Mouse (Mus musculus): ENCODE data around the gene Gmcl1.

DNA sequence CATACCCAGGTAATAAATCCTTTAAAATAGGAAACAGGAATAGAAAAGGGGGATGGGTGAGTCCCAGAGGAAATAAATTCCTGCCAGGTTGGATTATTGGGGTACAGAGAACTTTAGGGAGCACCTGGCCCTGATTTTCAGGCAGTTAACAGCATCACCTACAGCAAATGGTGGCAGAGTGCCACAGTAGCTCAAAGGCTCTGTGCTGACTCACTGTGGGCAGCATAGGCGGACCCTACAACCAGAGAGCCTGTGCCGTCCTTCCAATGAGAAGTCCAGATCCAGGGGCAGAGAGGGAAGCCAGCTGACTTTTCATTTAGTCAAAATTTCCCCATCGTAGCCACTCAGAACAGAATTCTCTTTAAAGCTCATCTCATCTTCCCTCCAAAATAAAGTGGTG lies 44.0 kb upstream of the Gmcl1 start:
- TF ChIP-seq USF1 (IDR thresholded peaks at IDR 0.05; ENCODE audit: low read depth) (no peak), CTCF (IDR thresholded peaks at IDR 0.05; ENCODE audit: control insufficient read depth, insufficient read depth, insufficient read length) (no peak), FOSL1 (IDR thresholded peaks at IDR 0.05; ENCODE audit: insufficient read depth, low read length, poor library complexity, severe bottlenecking) (no peak), MAX (IDR thresholded peaks at IDR 0.05) (no peak), CEBPB (IDR thresholded peaks at IDR 0.05; ENCODE audit: low read depth) (no peak), MYOG (IDR thresholded peaks at IDR 0.05; ENCODE audit: control insufficient read depth, extremely low read depth, insufficient read length) (no peak), MYOD1 (IDR thresholded peaks at IDR 0.05; ENCODE audit: control insufficient read depth, insufficient read length, low read depth) (no peak)

All from C2C12 (cell line).